Mouse (Mus musculus) heart, adult 2 months (tissue): ENCODE measurements at regions not wholly inside any gene's neighbourhood (a gene's known extent, or its start where the extent isn't known, plus 50 kb on each side); places are given as distances from the start of the nearest gene placed in this dataset.

Source experiments
- CTCF ChIP-seq: fragments of 200-600 bp; IDR thresholded peaks from 2 replicates; pipeline ENCODE4 v1.8.1; 2022; ENCODE audit warnings: antibody characterized with exemption, mild to moderate bottlenecking, moderate library complexity
- POLR2A ChIP-seq: fragments of 200-500 bp; IDR thresholded peaks from 2 replicates; pipeline ENCODE4 v1.6.1; 2011; ENCODE audit warnings: mild to moderate bottlenecking, low read depth, low read length, control low read depth; ENCODE audit not compliant: insufficient read depth

DNA sequence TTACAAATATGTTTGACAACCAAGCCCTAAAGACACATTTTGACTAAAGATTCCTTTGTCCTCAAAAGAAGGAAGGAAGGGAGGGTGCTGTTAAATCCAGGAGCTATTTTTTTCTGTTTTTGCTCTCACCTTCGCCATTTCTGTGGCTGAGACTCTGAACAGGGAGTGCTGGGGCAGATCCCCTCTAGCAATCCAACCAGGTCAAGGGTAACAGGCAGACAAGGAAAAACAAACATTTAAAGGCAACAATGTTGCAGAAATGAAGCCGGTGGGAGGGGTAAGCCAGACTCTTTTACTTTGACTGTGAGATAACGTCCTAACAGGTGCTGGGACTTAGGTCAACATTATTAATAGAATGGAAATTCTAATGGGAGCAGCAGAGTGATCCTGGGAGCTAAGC is 158.2 kb upstream of the Slc38a2 start:
- TF ChIP-seq POLR2A (no peak), CTCF (no peak)
